Mouse (Mus musculus) layer of hippocampus, adult 8-10 months (tissue): ENCODE results near the gene Fam114a1. TPM values are rescaled to one million over a fixed set of nuclear protein-coding genes. Genes with fewer than 3 reads are reported as not detected.

ENCODE experiments used
- DNase-seq, 2 experiments: peaks; one replicate each; pipeline ENCODE4 v3.0.0; 2022; ENCODE audit warnings: low spot score in 2 of 2
- microRNA-seq, 2 experiments: library from miRNA; unstranded; fragments of <30 nt; microRNA quantifications; one replicate each; pipeline ENCODE4 v1.2.0; 2022
- total RNA-seq, 4 experiments: library from RNA; stranded (reverse); gene quantifications; 2 replicates each; pipeline ENCODE4 v1.2.4; 2022

The Fam114a1 gene
- total RNA-seq, 4 experiments from 2014 or later = 4.5 to 10.9 (median 6.7) TPM

DNA sequence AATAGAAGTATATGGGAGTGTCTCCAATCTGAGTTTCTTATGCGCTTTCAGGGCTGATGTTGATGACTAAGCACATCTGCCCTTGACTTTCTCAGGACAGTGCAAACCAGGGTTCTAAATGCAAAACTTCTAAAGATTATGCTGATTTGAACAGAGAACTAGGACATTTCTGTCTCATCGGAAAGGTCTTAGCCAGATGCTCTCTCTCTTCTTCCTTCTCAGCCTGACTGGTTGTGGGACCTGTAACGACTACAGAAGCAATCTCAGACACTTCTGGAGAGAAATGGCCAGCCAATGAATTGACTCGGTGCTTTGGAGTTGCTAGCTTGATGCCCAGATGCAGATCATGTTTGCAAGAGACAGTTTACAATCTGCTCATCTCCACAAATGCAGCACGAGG, 80.0 kb downstream of the Fam114a1 start:
- no peak for DNase-seq

DNA sequence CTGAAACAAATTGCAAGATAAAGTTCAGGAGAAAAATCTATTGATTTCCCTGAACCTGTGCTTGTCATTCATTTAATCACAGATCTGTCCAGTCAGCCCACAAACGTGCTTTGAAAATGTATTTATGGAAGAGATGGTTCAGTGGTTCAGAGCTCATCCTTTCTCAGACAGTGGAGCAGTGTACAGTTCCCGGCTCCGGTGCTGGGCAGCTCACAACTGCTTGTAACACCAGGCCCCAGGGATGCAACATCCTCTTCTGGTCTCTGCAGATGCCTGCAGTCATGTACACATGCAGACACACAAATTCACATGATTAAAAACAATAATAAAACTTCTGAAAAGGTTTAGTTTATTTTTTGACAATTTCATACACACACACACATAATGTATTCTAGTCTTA, 81.6 kb downstream of the Fam114a1 start:
- no peak for DNase-seq

DNA sequence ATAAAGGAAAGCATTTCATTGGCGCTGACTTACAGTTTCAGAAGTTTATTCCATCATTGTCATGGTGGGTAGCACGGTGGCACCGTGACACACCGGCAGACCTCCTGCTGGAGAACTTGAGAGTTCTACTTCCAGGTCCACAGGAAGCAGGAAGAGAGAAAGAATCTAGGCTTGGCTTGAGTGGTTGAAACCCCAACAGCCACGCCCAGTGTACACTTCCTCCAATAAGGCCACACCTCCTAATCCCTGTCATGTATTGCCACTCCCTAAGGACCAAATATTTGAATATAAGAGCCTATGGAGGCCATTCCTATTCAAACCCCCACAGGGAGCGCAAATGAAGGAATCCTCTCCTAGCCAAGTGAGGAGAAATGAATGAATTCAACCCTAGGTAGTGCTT, 87.7 kb downstream of the Fam114a1 start:
- no peak for DNase-seq

DNA sequence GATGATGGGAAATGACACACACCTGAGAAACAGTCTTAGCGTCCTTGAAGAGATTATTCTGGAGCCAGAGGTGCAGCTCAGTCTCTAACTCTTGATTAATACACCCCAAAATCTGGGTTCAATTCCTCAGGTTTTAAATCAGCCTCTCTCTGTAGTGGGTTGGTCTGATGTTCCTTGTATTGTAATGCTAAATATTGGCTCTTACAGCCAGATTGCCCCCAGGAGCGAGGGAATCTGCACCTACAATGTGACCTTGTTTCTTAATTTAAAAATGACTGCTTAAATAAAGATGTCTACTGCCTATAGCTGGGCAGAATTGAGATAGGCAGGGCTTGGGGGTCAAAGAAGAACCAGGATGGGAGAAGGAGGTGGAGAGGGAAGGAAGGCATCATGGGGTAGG, 89.9 kb downstream of the Fam114a1 start:
- no peak for DNase-seq

DNA sequence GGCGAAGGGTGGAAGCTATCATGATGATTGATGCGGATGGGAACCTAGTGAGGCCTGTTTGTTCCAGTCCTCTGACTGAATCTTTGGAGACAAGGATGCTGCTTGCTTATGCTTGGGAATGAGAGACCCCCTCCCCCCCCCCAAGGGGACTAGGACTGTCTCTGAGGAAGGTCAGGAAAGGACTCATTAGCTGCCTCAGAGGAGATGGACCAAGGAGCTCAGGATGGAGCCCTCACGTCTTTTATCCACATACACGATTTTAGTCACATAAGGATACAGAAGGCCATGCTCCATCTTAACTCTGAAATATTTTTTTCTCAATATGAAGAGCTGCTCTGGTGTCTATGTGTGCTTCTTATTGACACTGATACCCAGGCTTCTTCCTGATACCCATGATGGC, 92.4 kb downstream of the Fam114a1 start:
- DNase-seq = no peak

DNA sequence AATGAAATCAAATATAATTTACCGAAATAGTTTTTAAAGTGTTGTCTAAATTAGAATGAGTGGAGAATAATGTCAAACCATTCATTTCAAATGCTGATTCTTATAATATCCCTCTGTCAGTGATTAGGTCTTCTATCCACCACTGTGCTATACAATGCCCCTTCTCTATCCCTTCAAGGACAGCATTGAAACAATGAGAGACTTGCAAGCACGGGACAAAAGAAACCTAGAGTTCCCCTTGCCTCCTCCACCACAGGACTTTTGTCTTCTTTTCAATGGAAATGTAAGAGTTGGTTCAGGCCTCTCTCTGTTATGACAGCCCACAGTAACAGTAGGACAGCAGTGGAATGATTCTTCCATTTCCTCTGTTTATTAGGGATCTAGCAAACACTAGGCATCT, 93.4 kb downstream of the Fam114a1 start:
- DNase-seq = no peak

DNA sequence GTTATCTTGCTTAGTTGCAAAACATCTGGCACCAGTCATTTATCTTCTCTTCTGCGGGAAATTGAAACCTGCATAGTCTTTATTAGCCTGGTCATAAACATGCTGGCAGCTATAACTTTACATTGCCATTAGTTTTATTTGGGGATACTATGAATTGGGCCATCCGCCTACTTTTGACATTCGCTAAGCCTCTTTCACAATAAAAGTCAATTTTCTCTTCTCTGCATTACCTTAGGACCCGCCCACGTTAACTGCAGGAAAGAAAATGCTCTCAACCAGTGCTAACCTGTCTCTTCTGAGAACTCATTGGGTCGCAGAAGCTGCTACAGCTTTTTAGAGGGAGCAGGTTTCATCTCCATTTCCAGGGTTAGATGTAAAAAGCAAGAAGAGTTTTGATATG, 98.3 kb downstream of the Fam114a1 start:
- DNase-seq = no peak

DNA sequence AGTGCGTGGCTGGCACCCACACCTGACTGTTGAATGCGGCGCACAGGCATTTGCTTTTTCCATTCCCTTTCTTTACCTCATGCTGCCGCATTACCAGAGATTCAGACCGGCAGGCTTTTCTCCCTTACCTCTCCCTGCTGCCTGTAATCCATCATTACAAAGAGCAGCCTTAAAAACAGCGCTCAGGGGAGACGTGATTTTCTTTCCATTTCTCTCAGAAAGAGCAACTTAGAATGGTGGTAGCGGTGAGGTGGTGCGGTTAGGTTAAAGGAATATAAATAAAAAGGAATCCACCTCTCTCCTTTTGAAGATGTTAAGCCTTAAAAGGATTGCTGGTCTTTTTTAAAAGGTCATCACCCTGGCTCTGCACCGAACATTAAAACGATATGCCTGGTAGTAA, 100.0 kb downstream of the Fam114a1 start:
- DNase-seq = no peak

DNA sequence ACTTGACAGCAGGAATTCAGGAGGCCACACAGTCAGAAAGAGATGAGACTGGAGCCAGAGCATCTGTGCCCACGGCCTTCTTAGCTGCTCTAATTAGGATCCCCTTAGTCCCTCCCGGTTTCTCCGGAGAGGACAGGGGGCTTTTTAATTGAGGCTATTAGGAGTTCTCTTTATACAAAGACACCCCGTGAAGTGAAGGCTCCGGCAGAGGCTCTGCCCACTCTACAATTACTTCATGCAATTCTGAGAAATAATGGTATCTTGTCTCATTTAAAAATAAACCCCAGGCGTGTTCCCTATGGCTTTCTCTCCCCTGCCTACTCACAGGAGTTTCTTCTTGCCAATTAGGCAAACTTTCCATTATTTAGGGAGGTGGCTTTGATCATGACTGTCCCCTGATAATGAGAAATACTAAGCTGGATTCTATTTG, 101.8 kb downstream of the Fam114a1 start:
- DNase-seq = no peak

DNA sequence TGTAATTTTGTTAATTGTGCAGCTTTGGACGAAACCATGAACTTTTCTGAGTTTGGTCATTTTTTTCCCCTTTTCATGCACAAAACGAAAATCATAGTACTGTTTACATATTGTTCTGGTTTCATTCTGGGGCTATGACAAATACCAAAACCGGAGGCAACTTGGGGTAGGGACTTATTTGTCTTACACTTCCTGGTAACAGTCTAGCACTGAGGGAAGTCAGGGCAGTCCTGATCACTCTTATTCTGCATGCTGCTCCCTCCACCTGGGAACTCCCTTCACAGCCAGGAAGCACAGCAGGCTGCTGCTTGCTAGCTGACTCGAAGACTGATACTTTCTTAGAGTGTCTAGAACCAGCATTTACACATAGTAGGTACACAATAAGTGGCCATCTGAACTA, 103.4 kb downstream of the Fam114a1 start:
- DNase-seq = no peak

DNA sequence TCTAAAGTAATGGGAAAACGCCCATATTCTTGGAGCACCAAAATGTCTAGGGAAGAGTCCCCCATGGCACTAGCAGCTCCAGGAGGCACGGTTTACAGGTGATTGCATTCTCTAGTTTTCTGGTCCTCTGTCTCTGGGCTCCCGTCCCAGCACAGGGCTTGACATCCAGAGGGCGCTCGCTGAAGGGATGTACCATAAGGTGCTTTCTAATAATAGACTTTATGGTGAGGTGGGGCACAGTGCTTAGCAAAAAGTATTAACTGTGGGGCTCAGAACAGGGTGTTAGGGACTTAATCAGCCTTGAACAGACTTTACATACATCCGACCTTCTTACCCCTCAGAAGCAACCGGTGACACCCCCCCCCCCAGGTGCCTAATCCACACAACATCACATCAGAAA, 104.8 kb downstream of the Fam114a1 start:
- no peak for DNase-seq

DNA sequence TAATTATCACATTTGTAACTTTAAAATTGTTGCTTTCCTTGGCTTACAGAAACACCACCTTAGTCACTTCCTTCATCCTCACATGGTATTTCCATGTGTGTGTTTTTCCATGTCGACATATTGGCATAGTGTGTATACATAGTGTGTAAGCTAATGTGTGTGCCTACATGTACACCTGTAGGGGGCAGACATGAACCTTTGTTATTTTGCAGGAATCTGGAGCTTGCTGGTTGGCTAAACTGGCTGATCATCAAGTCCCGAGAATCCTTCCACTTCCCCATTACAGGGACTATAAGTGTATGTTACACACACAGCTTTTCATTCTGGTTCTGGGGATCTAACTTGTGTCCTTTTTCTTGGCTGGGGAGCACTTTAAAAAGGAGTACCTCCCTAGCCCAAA, 106.2 kb downstream of the Fam114a1 start:
- DNase-seq = no peak

DNA sequence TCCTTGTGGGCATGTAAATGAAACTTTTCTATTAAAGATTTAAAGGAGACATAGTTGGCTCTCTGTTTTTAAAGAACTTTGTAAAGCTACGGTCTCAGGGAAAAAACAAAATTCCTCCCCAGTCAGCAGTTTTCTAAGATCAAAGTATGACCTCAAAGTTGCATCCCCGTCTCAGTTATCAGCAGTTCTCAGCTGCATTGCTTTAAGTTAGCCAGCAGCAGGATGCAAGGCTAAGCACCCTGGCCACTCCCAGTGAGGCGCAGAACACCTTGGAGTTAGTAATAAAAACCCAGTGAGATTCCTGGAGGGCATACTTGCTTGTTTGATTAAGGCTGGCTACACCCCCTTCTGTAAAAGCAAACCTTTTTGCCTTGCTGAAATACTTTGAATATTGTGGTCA, 106.9 kb downstream of the Fam114a1 start:
- no peak for DNase-seq

DNA sequence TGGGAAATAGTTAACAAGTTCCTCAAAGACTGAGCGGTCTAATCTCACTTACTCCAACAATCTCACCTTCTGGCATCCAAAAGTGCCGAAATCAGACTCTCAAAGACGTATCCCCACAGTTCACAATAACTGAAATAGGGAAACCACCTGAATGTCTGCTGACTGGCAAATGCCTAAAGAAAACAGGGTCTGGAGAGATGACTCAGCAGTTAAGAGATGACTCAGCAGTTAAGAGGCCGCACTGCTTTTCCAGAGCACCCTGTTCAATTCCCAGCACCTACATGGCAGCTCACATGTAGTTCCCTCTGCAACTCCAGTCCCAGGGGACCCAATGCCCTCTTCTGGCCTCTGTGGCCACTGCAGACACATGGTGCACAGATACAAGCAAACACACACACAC, 108.2 kb downstream of the Fam114a1 start:
- DNase-seq = no peak

DNA sequence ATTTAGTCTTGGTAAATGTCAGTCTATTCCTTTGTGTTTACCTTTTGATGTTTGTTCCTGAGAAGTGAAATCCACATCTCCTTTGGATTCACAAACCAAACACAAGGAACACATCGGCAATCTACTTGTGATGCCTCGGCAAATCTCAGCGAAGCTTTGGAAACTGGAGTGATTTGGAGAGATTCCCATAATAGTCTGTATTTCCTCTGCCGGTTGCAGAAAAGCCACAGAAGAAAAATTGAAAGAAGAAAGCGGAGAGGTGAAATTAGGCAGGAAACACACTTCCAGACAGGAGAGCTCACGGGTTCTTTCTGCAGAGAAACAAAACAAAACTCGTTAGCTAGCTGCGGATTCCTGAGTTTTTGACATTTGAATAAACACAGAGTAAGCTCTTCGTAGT, 110.0 kb downstream of the Fam114a1 start:
- peak in 1 of 2 experiments; percentile 28 for DNase-seq

DNA sequence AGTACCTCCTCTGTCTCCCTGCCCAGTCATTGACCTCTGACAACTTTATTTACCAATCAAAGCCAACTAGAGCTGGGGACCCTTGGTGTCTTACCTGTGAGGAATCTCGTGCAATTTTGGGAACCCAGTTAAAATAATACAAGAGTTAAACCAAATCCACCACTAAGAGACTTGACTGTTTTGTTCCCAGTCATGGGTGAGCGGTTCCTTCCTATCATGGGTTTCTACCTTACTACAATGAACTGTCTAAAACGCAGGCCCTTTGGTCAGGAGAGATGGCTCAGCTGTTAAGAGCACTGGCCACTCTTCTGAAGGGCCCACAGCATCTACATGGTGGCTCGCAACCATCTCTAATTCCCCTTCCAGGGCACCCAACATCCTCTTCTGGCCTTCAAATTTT, 112.0 kb downstream of the Fam114a1 start:
- DNase-seq = no peak

DNA sequence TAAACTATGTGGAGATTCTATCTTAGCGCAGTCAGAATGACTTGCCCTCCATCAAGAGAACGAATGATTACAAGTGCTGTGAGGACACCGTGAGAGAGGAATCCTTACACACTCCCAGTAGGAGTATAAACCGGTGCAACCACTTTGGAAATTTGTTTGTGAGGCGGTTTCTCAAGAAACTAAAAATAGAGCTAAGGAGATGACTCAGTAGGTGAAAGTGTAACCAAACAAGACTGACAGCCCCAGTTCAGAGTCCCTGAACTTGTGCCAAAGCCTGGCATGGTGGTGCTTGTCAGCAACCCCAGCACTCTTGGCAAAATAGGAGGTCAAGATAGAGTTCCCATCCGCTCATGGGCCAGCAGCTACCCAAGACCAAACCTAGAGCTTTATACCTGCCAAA, 116.7 kb downstream of the Fam114a1 start:
- DNase-seq = no peak

DNA sequence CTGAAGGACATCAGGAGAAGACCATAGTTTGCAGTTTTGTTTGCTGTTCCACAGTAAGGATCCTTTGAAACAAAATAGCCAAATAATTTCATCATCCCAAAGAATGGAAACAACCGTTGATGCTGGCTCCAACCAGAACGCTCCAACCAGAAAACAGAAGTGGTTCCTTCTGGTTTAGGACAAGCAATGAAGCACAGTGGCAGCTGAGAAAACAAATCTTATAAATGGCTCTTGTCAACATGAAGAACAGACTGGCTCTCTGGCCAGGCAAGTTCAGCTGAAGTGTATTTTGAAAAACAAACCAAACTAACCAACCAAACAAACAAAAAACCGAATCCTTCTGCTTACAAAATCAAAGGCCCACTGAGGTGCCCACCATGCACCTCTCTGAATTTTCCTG, 119.8 kb downstream of the Fam114a1 start:
- DNase-seq = no peak

DNA sequence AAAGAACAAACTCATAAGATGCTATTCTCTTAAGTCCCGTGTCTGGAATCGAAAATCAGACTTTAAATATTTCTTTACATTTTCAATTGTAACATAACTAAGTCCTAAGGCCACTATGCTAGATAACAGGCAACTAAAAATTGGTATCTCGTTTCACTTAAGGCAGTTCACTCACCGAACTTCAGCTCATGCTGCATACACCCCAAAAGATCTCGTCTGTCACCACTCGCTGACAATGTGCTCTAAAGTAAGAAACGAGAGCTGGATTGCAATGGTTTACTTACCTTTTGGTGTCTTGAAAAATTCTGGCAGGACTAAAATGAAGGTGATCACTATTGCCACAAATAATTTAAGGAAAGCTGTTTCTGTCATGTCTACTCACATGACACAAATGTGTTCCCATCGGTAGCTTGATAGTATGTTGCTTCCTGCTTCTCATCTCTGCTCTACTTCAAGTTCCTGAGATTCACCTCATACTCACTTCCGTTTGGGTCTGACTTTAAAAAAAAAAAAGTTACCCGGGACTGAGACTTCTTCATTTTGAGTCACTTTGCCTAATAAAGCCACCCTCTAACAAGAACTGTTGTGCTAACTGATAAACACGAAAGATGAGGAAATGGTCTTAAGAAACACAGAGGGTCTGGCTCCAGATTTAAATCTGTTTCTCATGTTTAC, 121.5 kb downstream of the Fam114a1 start:
- no peak for DNase-seq

Small RNAs within 50 kb of the gene (microRNA-seq; reads per million reads assigned to microRNA genes)
- gene Mir574 = 115 to 186 reads per million in 2 experiments

Other genes starting within 250 kb of the Fam114a1 start
- gene Klf3, start 166.7 kb upstream of the Fam114a1 start, total RNA-seq = 10 to 100 TPM; 50.8 to 60.7 (median 54.0) TPM
- 1 to 10 TPM in 2 of 4 experiments, under 1 TPM in 1, not detected in 1; 0.12 to 2.0 (median 1.8) TPM for gene Tlr1, start 36.5 kb upstream of the Fam114a1 start, total RNA-seq
- 1 to 10 TPM; 1.4 to 2.8 (median 2.1) TPM for gene Tlr6, start 10.0 kb upstream of the Fam114a1 start, total RNA-seq
- gene Tmem156, start 122.1 kb downstream of the Fam114a1 start, total RNA-seq = 1 to 10 TPM in 1 of 4 experiments, under 1 TPM in 3; 0.62 to 1.5 (median 0.85) TPM
- gene Klhl5, start 137.5 kb downstream of the Fam114a1 start, total RNA-seq = 10 to 100 TPM; 50.1 to 53.7 (median 52.7) TPM
- 10 to 100 TPM; 23.2 to 25.4 (median 24.1) TPM for gene Wdr19, start 229.6 kb downstream of the Fam114a1 start, total RNA-seq